Mouse (Mus musculus): ENCODE results near the gene Ren1. TPM values are rescaled to one million over a fixed set of nuclear protein-coding genes. Genes with fewer than 3 reads are reported as not detected.

The Ren1 gene
- polyA plus RNA-seq, 1 experiment = 3.3 TPM

DNA sequence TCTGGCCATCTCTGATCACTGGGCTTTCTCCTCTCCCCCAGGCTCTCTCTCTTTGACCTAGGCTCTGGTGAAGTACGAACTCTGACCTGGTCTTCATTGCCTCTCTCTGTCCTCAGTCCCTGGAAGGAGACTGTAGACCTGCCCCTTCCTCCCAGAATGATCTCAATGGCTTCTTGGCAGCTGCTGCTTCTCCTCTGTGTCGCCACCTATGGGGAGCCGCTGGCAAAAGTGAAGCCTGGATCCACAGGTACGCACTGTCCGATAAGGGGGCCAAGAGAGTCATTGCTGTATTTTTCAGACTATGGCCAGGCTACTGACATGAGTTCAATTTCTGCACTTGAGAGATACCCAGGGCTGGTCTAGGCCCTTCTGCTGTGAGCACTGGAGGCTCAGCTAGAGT, 23.2 kb upstream of the Ren1 start:
- no peak overlapping the region for H3K27ac ChIP-seq (ENCODE audit: insufficient read depth, low read depth, low read length)
- H3K4me3 ChIP-seq (ENCODE audit: low read depth, low read length) = no peak overlapping the region
- 0 out of 2 replicates have a peak, but pooled peaks cover 6% of the 10 kb centered on the region for H3K27me3 ChIP-seq (ENCODE audit: control insufficient read depth, insufficient read depth, low read length)
- peaks cover 6% of the 10 kb centered on the region; the same call in 1 of the 2 replicates for H3K4me1 ChIP-seq (ENCODE audit: control insufficient read depth, insufficient read depth, insufficient read length, low read length)
- TF ChIP-seq CTCF (IDR thresholded peaks at IDR 0.05; ENCODE audit: extremely low read depth, insufficient read length, insufficient replicate concordance, low read depth, low read length) (0 out of 2 replicates have a peak, but pooled peaks have one; percentile 17), POLR2A (IDR thresholded peaks at IDR 0.05; ENCODE audit: low read depth, low read length) (no peak)
- no peaks in the 10 kb centered on the region for H3K36me3 ChIP-seq (ENCODE audit: control insufficient read depth, insufficient read depth, low read length)
- WGBS = 55% methylated on average over 5 of the region's 5 CpGs

- no peak for TF ChIP-seq POLR2A (IDR thresholded peaks at IDR 0.05; ENCODE audit: low read depth, low read length)
- TF ChIP-seq CTCF (IDR thresholded peaks at IDR 0.05; ENCODE audit: extremely low read depth, insufficient read length, insufficient replicate concordance, low read depth, low read length) = no peak
- H3K36me3 ChIP-seq (ENCODE audit: control insufficient read depth, insufficient read depth, low read length) = no peaks in the 10 kb centered on the region
- no peak overlapping the region for H3K4me3 ChIP-seq (ENCODE audit: low read depth, low read length)
- peaks cover 6% of the 10 kb centered on the region; the same call in 1 of the 2 replicates for H3K4me1 ChIP-seq (ENCODE audit: control insufficient read depth, insufficient read depth, insufficient read length, low read length)
- H3K27me3 ChIP-seq (ENCODE audit: control insufficient read depth, insufficient read depth, low read length) = 0 out of 2 replicates have a peak, but pooled peaks cover 6% of the 10 kb centered on the region
- 78% methylated on average over 6 of the region's 6 CpGs for WGBS
- H3K27ac ChIP-seq (ENCODE audit: insufficient read depth, low read depth, low read length) = no peak overlapping the region
Observed at GRCm38 (mm10) chr1:133328299-133328795, 22.0 kb upstream of the Ren1 start.

- no peak overlapping the region for H3K27ac ChIP-seq (ENCODE audit: insufficient read depth, low read depth, low read length)
- H3K36me3 ChIP-seq (ENCODE audit: control insufficient read depth, insufficient read depth, low read length) = no peaks in the 10 kb centered on the region
- H3K4me1 ChIP-seq (ENCODE audit: control insufficient read depth, insufficient read depth, insufficient read length, low read length) = peaks cover 6% of the 10 kb centered on the region; the same call in 1 of the 2 replicates
- H3K4me3 ChIP-seq (ENCODE audit: low read depth, low read length) = peak overlapping the region; percentile 33
- WGBS = 8% methylated on average over 34 of the region's 34 CpGs
- TF ChIP-seq CTCF (IDR thresholded peaks at IDR 0.05; ENCODE audit: extremely low read depth, insufficient read length, insufficient replicate concordance, low read depth, low read length) (no peak), POLR2A (IDR thresholded peaks at IDR 0.05; ENCODE audit: low read depth, low read length) (no peak)
- 0 out of 2 replicates have a peak, but pooled peaks cover 6% of the 10 kb centered on the region for H3K27me3 ChIP-seq (ENCODE audit: control insufficient read depth, insufficient read depth, low read length)
Observed at GRCm38 (mm10) chr1:133328896-133329637, 21.2 kb upstream of the Ren1 start.

GRCm38 (mm10) chr1:133329638-133329964, 20.7 kb upstream of the Ren1 start:
- TF ChIP-seq CTCF (IDR thresholded peaks at IDR 0.05; ENCODE audit: extremely low read depth, insufficient read length, insufficient replicate concordance, low read depth, low read length) (no peak), POLR2A (IDR thresholded peaks at IDR 0.05; ENCODE audit: low read depth, low read length) (no peak)
- Histone ChIP-seq H3K4me3 (ENCODE audit: low read depth, low read length) (peak overlapping the region; percentile 33), H3K4me1 (ENCODE audit: control insufficient read depth, insufficient read depth, insufficient read length, low read length) (peaks cover 6% of the 10 kb centered on the region; the same call in 1 of the 2 replicates), H3K36me3 (ENCODE audit: control insufficient read depth, insufficient read depth, low read length) (no peaks in the 10 kb centered on the region), H3K27ac (ENCODE audit: insufficient read depth, low read depth, low read length) (no peak overlapping the region), H3K27me3 (ENCODE audit: control insufficient read depth, insufficient read depth, low read length) (0 out of 2 replicates have a peak, but pooled peaks cover 6% of the 10 kb centered on the region)
- WGBS = 27% methylated on average over 7 of the region's 7 CpGs

- 83% methylated on average over 3 of the region's 3 CpGs for WGBS
- Histone ChIP-seq H3K4me3 (ENCODE audit: low read depth, low read length) (no peak overlapping the region), H3K36me3 (ENCODE audit: control insufficient read depth, insufficient read depth, low read length) (no peaks in the 10 kb centered on the region), H3K27me3 (ENCODE audit: control insufficient read depth, insufficient read depth, low read length) (0 out of 2 replicates have a peak, but pooled peaks cover 6% of the 10 kb centered on the region), H3K27ac (ENCODE audit: insufficient read depth, low read depth, low read length) (no peak overlapping the region), H3K4me1 (ENCODE audit: control insufficient read depth, insufficient read depth, insufficient read length, low read length) (peaks cover 6% of the 10 kb centered on the region; the same call in 1 of the 2 replicates)
- TF ChIP-seq POLR2A (IDR thresholded peaks at IDR 0.05; ENCODE audit: low read depth, low read length) (no peak), CTCF (IDR thresholded peaks at IDR 0.05; ENCODE audit: extremely low read depth, insufficient read length, insufficient replicate concordance, low read depth, low read length) (no peak)
Observed at GRCm38 (mm10) chr1:133331142-133331541, 19.2 kb upstream of the Ren1 start.

DNA sequence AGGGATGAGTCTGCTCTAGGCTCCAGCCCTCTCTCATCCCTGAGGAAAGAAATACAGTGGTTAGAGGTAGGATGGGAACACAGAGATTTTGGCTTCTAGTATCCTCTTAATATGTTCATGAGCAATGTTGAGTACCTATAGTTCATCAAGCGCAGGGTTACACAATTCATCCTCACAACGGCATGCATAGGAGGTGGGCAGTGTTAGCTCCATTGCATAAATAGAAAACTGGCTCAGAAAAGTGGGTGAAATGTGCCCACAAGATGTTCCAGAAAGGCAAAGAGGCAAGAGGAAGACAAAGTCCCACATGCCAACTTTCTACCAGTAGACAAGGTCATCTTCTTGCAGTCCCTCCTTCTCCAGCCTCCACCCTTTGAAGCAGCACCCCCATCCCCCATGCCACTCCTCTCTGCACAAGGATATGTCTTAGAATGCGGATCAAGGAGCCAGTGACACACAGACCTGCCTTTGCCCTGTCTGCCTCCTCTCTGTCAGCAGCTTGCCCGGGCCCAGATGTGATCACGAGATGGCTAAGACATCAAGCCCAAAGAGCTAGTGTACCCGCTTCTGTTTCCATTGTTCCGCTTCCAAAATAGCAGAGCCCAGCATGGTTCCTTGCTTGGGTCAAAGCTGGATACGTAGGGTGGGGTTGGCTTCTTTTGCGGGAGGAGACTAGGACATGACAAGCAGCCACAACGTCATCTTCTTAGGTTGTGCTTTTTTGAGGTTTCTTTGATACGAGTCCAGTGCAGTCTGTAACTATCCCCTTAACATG, 17.5 kb upstream of the Ren1 start:
- peaks cover 6% of the 10 kb centered on the region; the same call in 1 of the 2 replicates for H3K4me1 ChIP-seq (ENCODE audit: control insufficient read depth, insufficient read depth, insufficient read length, low read length)
- WGBS = 90% methylated on average over 11 of the region's 11 CpGs
- H3K36me3 ChIP-seq (ENCODE audit: control insufficient read depth, insufficient read depth, low read length) = no peaks in the 10 kb centered on the region
- TF ChIP-seq CTCF (IDR thresholded peaks at IDR 0.05; ENCODE audit: extremely low read depth, insufficient read length, insufficient replicate concordance, low read depth, low read length) = no peak
- TF ChIP-seq POLR2A (IDR thresholded peaks at IDR 0.05; ENCODE audit: low read depth, low read length) = no peak
- H3K27me3 ChIP-seq (ENCODE audit: control insufficient read depth, insufficient read depth, low read length) = 0 out of 2 replicates have a peak, but pooled peaks cover 6% of the 10 kb centered on the region
- no peak overlapping the region for H3K27ac ChIP-seq (ENCODE audit: insufficient read depth, low read depth, low read length)
- no peak overlapping the region for H3K4me3 ChIP-seq (ENCODE audit: low read depth, low read length)
